Mouse (Mus musculus) urinary bladder, postnatal 14 days (tissue): Measurements from ENCODE around the gene Nfe2.

Experiments used
- DNase-seq: peaks from one replicate; pipeline ENCODE4 v3.0.0; 2021; ENCODE audit warnings: low spot score

The Nfe2 gene

GRCm38 (mm10) chr15:103214971-103215907 lies 43.0 kb downstream of the Nfe2 start:
- peak; percentile 86 for DNase-seq

GRCm38 (mm10) chr15:103214149-103214548 lies 44.1 kb downstream of the Nfe2 start:
- DNase-seq, result no peak

- no peak for DNase-seq
Measured at GRCm38 (mm10) chr15:103205156-103205555, 53.0 kb downstream of the Nfe2 start.

GRCm38 (mm10) chr15:103202088-103202793 lies 56.0 kb downstream of the Nfe2 start:
- DNase-seq, result peak; percentile 57
